Mouse (Mus musculus): ENCODE results near the gene Nufip2. TPM values are rescaled to one million over a fixed set of nuclear protein-coding genes. Genes with fewer than 3 reads are reported as not detected.
"Not testable (repeated sequence)": the region's sequence is repeated elsewhere in the genome, so short reads cannot be mapped to it uniquely, and the experiment has no call there.

Gene Nufip2
- 10 to 100 TPM; 20.4 to 21.6 TPM for polyA plus RNA-seq (2017; shearing (Covaris generic))

DNA sequence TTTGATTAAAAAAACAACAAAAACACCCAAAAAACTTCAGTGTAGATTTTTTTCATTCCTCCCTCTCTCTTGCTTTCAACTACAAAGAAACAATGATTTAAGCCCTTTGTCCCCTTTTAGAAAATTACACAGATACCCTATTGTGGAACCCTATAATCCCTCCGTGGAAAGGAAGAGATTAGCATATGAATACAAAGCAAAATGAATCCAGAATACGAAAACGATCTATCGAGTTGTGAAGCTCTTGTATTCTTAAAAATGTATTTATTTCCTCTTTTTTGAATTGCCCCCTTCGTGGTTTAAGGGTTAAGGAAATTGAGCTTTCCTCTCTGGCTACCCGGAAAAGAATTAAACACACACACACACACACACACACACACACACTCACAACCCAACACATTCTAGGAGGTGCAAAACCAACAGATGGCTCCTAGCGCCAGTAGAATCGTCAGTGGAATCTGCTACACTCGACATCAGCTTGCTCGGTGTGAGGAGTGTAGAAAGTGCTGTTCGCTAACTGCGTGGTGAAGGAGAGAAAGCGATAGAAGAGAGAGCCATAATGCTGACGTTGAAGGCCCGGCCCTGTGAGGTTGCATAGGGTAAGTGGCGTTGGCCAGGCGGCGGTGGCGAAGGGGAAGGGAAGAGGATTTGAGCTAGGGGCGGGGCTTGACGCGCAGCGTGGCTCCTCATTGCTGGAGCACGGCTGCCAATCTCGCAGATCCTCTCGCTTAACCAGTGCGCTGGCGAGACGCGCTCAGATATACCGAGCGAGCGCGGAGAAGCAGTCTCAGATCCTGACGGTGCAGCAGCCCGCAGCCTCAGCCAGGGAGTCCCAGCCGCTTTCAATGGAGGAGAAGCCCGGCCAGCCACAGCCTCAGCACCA is at the start of gene Nufip2:
Gene Nufip2, plus strand, starts transcription at position 773 of the 883 bp plus-strand sequence.
- ATAC-seq, result peak; percentile 97

- no peak for ATAC-seq
Measured at GRCm38 (mm10) chr11:77641390-77641789, 44.6 kb upstream of the Nufip2 start.

DNA sequence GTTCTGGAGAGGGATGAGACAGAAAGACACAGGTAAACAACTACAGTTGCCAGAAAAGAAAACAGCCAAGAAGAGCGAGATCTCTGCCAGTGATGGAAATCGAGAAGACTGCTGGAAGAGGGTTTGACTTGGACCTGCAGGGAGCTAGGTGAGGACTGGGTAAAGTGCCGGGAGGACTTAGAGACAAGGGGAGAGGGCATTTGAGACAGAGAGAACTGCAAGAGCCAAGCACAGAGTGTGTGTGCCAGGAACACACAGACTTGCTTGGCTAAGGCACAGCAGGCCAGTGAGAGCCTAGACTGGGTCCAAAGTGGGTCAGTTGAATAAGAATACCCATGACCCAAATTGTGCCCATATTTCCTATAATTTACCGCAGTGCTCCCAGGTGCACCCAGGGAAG is 40.5 kb upstream of the Nufip2 start:
- no peak for ATAC-seq

- no peak for ATAC-seq
Measured at GRCm38 (mm10) chr11:77648878-77649277, 37.1 kb upstream of the Nufip2 start.

GRCm38 (mm10) chr11:77652484-77652883 is 33.5 kb upstream of the Nufip2 start:
- no peak for ATAC-seq

DNA sequence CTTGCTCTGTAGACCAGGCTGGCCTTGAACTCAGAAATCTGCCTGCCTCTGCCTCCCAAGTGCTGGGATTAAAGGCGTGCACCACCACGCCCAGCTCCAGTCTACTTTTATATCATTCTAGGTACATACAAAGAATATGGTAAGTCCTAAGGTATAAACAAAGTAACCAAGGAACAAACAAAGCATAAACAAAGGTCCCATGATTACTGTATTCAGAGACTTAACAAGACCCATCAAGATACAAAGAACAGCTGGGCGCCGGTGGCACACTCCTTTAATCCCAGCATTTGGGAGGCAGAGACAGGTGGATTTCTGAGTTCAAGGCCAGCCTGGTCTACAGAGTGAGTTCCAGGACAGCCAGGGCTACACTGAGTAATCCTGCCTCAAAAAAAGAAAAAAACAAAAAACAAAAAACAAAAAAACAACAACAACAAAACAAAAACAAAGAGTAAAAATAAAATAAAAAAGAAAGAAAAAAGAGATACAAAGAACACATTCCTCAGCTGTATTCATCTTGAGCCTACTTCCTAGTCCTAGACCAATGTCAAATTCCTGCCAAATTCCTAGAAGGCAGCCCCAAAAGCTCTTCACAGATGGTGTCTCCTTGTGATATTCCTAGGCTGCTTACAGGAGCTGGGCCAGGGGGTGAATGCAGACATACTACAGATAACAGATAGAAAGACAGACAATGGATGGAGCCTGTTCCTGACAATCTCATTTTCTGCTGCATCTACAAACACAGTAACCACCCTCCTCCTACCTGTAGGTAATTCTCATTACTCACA is 32.4 kb upstream of the Nufip2 start:
- not testable (repeated sequence) for ATAC-seq

- ATAC-seq, result no peak
Measured at GRCm38 (mm10) chr11:77659986-77660385, 26.0 kb upstream of the Nufip2 start.

DNA sequence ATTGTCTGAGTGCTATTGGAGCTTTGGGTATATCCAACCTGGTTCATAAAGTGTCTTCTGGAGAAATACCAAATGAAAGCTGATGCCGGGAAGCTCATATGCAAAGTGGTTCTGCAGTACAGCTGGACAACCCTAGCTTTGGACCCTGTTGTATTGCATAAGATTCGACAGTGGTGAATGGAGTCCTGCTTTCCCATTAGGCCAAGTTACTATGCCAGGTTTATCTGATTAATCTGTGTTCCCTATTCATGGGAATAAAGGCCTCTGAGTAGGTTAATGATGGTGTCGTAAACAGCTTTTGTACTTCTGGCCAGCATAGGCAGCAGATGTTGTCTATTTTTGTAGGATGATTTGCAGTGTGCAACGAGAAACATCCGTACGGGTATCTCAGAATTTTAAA is 22.3 kb upstream of the Nufip2 start:
- ATAC-seq, result no peak

DNA sequence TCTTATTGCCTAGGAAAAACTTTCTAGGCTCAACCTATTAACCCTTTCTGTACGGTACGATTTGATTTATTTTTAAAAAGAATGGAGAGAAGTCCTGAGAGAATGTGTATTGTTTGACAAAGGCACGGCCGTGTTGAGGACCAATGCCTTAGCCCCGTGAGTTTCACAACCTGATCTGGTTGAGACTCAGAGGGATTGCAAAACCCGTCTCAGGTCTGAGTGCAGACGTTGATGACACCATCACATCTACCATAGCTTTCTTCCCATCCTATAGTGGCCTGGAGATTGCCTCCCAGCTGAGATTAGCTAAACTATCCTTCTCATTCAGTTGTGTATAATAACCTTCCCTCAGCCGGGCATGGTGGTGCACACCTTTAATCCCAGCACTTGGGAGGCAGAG is 21.9 kb upstream of the Nufip2 start:
- ATAC-seq, result no peak

GRCm38 (mm10) chr11:77665384-77665783 is 20.6 kb upstream of the Nufip2 start:
- ATAC-seq, result not testable (repeated sequence)

DNA sequence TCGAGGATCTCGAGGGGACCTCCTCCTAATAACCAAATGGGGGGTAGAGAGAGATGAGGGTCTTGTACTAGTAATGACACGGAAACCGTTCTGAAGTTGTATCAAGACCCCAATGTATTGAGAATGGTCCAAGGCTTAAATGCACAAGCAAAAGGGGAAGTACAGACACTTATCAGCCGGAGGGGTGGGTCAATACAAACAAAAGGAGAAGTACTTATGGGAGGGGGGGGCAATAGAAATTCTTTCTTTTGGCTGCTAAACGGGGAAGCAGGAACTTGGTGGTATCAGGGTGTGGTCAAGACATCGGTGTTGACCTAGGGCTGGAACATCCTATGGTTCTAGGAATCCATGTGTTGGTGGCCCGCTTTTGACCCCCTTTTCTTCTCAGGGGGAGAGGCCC is 19.2 kb upstream of the Nufip2 start:
- ATAC-seq, result not testable (repeated sequence)

DNA sequence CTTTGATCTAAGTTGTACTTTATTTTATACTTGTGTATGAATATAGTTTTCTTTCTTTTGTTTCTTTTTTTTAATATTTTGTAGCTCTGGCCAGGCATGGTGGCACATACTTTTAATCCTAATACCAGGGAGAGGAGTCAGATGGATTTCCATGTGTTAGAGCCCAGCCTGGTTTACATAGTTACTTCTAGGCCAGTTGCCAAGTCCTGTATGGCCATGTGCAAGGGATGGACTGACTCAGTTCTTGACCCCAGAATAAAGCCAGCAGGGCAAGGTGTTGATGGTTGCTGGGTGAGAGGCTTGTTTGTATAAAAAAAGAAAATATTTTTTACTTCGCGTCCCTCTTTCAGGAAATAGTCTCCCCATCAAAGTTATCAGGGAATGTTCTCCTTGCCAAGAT is 13.2 kb upstream of the Nufip2 start:
- no peak for ATAC-seq

DNA sequence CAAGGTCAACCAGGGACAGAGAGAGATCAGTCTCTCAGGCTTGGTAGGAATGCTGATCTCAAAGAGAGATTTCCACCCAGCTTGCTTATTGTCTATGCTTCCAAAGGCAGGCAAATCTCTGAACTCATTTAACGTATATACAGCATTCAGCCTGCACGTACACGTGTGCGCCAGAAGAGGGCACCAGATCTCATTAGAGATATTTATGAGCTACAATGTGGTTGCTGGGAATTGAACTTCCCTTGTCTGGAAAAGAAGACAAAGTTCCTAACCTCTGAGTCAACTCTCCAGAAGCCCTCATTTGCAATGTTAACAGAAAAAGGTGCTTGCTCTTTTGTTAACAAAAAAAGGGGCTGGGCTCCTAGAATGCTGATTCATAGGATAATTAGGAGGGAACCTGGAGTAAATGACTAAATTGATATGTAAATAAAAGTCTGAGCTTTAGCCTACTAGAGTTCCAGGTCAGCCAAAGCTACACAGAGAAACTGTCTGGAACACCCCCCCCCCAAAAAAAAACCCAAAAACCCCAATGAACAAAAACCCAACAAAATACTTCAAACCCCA is 12.4 kb upstream of the Nufip2 start:
- no peak for ATAC-seq

- no peak for ATAC-seq
Measured at GRCm38 (mm10) chr11:77680018-77680417, 5.9 kb upstream of the Nufip2 start.

GRCm38 (mm10) chr11:77684896-77685295 is 1.1 kb upstream of the Nufip2 start:
- ATAC-seq, result no peak

DNA sequence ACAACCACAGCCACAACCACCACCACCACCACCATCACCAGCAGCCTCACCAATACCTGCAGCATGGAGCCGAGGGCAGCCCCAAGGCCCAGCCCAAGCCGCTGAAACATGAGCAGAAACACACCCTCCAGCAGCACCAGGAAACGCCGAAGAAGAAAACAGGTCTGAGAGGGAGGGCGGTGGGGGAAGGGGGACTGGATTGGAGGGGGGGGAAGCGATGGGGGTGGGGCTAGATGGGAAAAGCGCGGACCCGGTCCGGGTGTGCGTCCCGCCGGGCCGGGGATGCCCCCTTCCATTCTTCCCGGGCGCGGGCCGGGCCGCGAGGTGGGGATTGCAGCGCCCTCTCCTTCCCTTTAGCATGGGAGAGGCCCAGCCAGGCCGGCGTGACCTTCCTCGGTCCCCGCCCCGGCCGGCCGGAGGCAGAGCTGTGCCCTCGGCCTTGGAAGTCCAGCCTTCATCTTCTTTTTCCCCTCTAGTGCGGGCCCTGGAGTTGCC is 438 bp downstream of the Nufip2 start:
- ATAC-seq, result peak; percentile 10

DNA sequence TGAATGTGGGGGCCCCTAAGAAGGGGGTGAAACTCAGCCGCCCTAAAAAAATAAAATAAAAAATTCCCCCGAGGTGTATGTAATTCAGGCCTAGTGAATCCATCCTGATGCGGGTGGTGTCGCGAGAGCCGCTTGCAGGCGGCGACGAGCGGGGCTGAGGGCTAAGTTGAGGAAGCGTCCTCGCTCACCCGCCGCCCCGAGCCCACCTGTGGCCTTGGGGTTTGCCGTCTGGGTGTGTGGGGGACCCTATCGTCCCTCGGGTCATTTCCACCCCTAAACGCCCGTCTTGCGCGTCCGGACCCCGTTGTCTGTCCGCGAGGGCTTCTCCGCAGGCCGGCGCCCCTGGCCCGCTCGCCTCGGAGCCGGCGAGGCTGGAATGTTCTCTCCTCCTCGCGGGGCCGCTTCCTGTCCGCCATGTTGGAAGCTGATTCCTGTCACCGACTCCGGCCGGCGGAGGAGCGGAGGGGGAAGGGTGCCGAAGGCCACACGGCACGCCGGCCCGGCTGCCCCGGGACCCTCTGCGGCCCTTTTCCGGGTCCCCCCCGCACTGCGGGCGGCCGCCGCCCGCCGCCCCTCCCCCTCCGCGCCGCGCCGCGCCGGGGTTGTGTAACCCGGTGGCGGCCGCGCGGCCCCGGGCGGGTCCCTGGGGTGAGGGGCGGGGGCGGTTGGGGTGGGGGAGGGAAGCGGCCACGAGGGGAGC is 1.0 kb downstream of the Nufip2 start:
- ATAC-seq, result no peak

- no peak for ATAC-seq
Measured at GRCm38 (mm10) chr11:77687541-77688131, 1.7 kb downstream of the Nufip2 start.

DNA sequence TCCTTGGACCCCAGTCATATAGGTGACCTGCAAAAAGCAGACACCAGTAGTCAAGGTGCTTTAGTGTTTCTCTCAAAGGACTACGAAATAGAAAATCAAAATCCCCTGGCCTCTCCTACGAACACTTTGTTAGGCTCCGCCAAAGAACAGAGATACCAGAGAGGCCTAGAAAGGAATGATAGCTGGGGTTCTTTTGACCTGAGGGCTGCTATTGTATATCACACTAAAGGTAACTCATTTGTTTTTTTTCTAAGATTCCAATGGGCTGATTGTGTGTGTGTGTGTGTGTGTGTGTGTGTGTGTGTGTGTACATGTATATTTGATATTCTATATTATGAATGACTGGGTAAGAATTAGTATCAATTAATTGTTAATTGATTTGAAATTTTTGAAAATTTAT is 7.1 kb downstream of the Nufip2 start:
- ATAC-seq, result no peak

DNA sequence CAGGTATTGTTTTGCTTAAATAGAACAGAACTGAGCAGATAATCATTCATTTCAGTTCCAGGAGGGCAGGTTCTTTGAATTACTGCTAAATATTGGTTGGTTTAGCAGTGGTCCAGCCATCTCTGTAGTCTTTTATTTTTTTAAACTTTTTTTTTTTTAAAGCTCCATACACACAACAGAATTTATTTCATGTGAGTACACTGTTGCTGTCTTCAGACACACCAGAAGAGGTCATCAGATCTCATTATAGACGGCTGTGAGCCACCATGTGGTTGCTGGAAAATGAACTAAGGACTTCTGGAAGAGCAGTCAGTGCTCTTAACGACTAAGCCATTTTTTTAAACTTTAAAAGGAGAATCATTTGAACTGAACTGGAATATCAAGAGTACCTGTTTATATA is 11.3 kb downstream of the Nufip2 start:
- ATAC-seq, result no peak

DNA sequence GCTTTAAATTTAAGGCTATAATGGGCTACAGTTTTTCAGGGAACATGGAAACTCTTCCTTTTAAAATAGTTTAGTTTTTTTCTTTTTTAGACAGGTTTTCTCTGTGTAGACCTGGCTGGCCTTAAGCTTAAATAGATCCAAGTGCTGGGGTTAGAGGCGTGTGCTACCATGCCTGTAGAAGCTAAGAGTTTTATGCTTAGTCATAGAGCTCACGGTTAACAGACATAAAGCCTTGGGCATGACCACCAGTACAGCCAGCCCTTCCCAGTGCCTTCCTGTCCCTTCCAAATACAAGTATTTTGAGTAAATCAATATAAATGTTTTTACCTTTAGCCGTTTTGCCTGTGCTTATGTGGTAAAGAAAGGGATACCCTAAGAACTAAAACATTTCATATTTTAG is 20.0 kb downstream of the Nufip2 start:
- no peak for ATAC-seq

GRCm38 (mm10) chr11:77709039-77709438 is 23.1 kb downstream of the Nufip2 start:
- ATAC-seq, result no peak

All from CD4-positive, CD25-positive, alpha-beta regulatory T cell, adult 4 months (primary cell).